Mouse (Mus musculus) limb, embryonic 13.5 days (tissue): ENCODE measurements around the gene Mcu. TPM values are rescaled to one million over a fixed set of nuclear protein-coding genes. Genes with fewer than 3 reads are reported as not detected.
A peak's percentile ranks its signal among the peaks of the same experiment; 100 is the strongest.

Experiments used
- ATAC-seq: fragments of 200-750 bp; cut with Nextera tagmentation; 2 replicates; pipeline ENCODE4 v1.8.0; 2017; ENCODE audit warnings: low read depth, moderate number of reproducible peaks, moderate TSS enrichment; ENCODE audit not compliant: low FRiP score
- H3K27ac ChIP-seq: fragments of 300-500 bp; sonication (generic); 2 replicates; pipeline ENCODE4 v1.5.1; 2015; ENCODE audit warnings: inconsistent platforms, mild to moderate bottlenecking, moderate library complexity
- H3K27me3 ChIP-seq: fragments of 300-500 bp; sonication (generic); 2 replicates; pipeline ENCODE4 v1.6.1; 2015; ENCODE audit warnings: mild to moderate bottlenecking, inconsistent platforms
- H3K36me3 ChIP-seq: fragments of 300-500 bp; sonication (generic); 2 replicates; pipeline ENCODE4 v1.6.1; 2015; ENCODE audit warnings: inconsistent platforms, mild to moderate bottlenecking, moderate library complexity
- H3K4me1 ChIP-seq: fragments of 300-500 bp; sonication (generic); 2 replicates; pipeline ENCODE4 v1.6.1; 2015; ENCODE audit warnings: inconsistent platforms
- H3K4me2 ChIP-seq: fragments of 300-500 bp; sonication (generic); replicated peaks from 2 replicates; pipeline ENCODE4 v1.6.1; 2015; ENCODE audit warnings: inconsistent platforms, mild to moderate bottlenecking, moderate library complexity
- H3K4me3 ChIP-seq: fragments of 300-500 bp; sonication (generic); 2 replicates; pipeline ENCODE4 v1.5.1; 2015; ENCODE audit warnings: moderate library complexity, mild to moderate bottlenecking, inconsistent platforms
- H3K9ac ChIP-seq: fragments of 300-500 bp; sonication (generic); 2 replicates; pipeline ENCODE4 v1.6.1; 2015; ENCODE audit warnings: mild to moderate bottlenecking, inconsistent platforms
- H3K9me3 ChIP-seq: fragments of 300-500 bp; sonication (generic); 2 replicates; pipeline ENCODE4 v1.6.1; 2016; ENCODE audit warnings: inconsistent platforms
- WGBS: fragments of 180-500 bp; shearing (Covaris S2); methylation state at CpG from one replicate; pipeline ENCODE4 v1.1.7; 2015; 5-methylcytosine and 5-hydroxymethylcytosine counted together
- polyA plus RNA-seq: library from polyadenylated mRNA; unstranded; fragments of >200 nt; fragmentation: Nextera tagmentation; extraction: Ambion mirVana; gene quantifications from 2 replicates; pipeline ENCODE4 v1.2.1, GENCODE M21; 2015

Mcu gene
- polyA plus RNA-seq, 1 experiment from 2014 or later: 65.3 TPM

GRCm38 (mm10) chr10:59470451-59470850 is 146.0 kb downstream of the Mcu start:
- H3K36me3 ChIP-seq: peaks cover 4% of the 10 kb centered on the region; the same call in 1 of the 2 replicates
- H3K4me3 ChIP-seq: no peak overlapping the region
- H3K9ac ChIP-seq: no peak overlapping the region
- no peak overlapping the region for H3K4me2 ChIP-seq
- H3K27ac ChIP-seq: no peak overlapping the region; the same call in 1 of the 2 replicates
- H3K4me1 ChIP-seq: peaks cover 19% of the 10 kb centered on the region
- H3K9me3 ChIP-seq: no peaks in the 10 kb centered on the region
- ATAC-seq: no peak
- no peaks in the 10 kb centered on the region for H3K27me3 ChIP-seq
- 66% methylated on average over 5 of the region's 5 CpGs for WGBS

- Histone ChIP-seq H3K4me3 (no peak overlapping the region), H3K4me1 (peaks cover 19% of the 10 kb centered on the region), H3K4me2 (no peak overlapping the region), H3K9me3 (no peaks in the 10 kb centered on the region), H3K36me3 (peaks cover 12% of the 10 kb centered on the region; the same call in 1 of the 2 replicates), H3K27ac (no peak overlapping the region), H3K9ac (no peak overlapping the region), H3K27me3 (no peaks in the 10 kb centered on the region)
- ATAC-seq: no peak
- WGBS: 84% methylated on average over 12 of the region's 12 CpGs
Observed at GRCm38 (mm10) chr10:59467297-59467696, 149.2 kb downstream of the Mcu start.

- no peaks in the 10 kb centered on the region for H3K9me3 ChIP-seq
- no peak for ATAC-seq
- H3K4me3 ChIP-seq: no peak overlapping the region
- H3K9ac ChIP-seq: no peak overlapping the region
- 39% methylated on average over 4 of the region's 4 CpGs for WGBS
- no peak overlapping the region for H3K4me2 ChIP-seq
- peaks cover 12% of the 10 kb centered on the region; the same call in 1 of the 2 replicates for H3K36me3 ChIP-seq
- H3K4me1 ChIP-seq: peaks cover 19% of the 10 kb centered on the region
- H3K27me3 ChIP-seq: no peaks in the 10 kb centered on the region
- no peak overlapping the region; the same call in 1 of the 2 replicates for H3K27ac ChIP-seq
Observed at GRCm38 (mm10) chr10:59466626-59467025, 149.9 kb downstream of the Mcu start.

GRCm38 (mm10) chr10:59465546-59465945 is 150.9 kb downstream of the Mcu start:
- no peak overlapping the region for H3K4me3 ChIP-seq
- no peak for ATAC-seq
- peaks cover 12% of the 10 kb centered on the region; the same call in 1 of the 2 replicates for H3K36me3 ChIP-seq
- no peak overlapping the region for H3K27ac ChIP-seq
- WGBS: 77% methylated on average over 3 of the region's 3 CpGs
- H3K9ac ChIP-seq: no peak overlapping the region
- H3K4me2 ChIP-seq: no peak overlapping the region
- H3K27me3 ChIP-seq: no peaks in the 10 kb centered on the region
- no peaks in the 10 kb centered on the region for H3K9me3 ChIP-seq
- peaks cover 25% of the 10 kb centered on the region for H3K4me1 ChIP-seq

- peak overlapping the region; percentile 83 for H3K27ac ChIP-seq
- 58% methylated on average over 6 of the region's 6 CpGs for WGBS
- ATAC-seq: peak; percentile 80
Observed at GRCm38 (mm10) chr10:59462307-59462706, 154.2 kb downstream of the Mcu start.

GRCm38 (mm10) chr10:59459767-59460166 is 156.7 kb downstream of the Mcu start:
- WGBS: 87% methylated on average over 12 of the region's 12 CpGs

More at GRCm38 (mm10) chr10:59462307-59462706, 154.2 kb downstream of the Mcu start:
- H3K36me3 ChIP-seq: peaks cover 18% of the 10 kb centered on the region; the same call in 1 of the 2 replicates
- H3K9me3 ChIP-seq: no peaks in the 10 kb centered on the region
- H3K27me3 ChIP-seq: no peaks in the 10 kb centered on the region
- peaks cover 25% of the 10 kb centered on the region for H3K4me1 ChIP-seq
- H3K4me2 ChIP-seq: 0 out of 2 replicates have a peak overlapping the region, but pooled peaks have one; percentile 7
- no peak overlapping the region for H3K4me3 ChIP-seq
- no peak overlapping the region for H3K9ac ChIP-seq

GRCm38 (mm10) chr10:59454631-59455030 is 161.9 kb downstream of the Mcu start:
- no peak overlapping the region for H3K4me2 ChIP-seq
- ATAC-seq: no peak
- H3K4me3 ChIP-seq: no peak overlapping the region
- H3K4me1 ChIP-seq: peaks cover under 1% of the 10 kb centered on the region; the same call in 1 of the 2 replicates
- peaks cover 51% of the 10 kb centered on the region for H3K36me3 ChIP-seq
- 93% methylated on average over 15 of the region's 15 CpGs for WGBS
- no peak overlapping the region for H3K27ac ChIP-seq
- no peaks in the 10 kb centered on the region for H3K9me3 ChIP-seq
- no peaks in the 10 kb centered on the region for H3K27me3 ChIP-seq
- H3K9ac ChIP-seq: no peak overlapping the region

More at GRCm38 (mm10) chr10:59459767-59460166, 156.7 kb downstream of the Mcu start:
- Histone ChIP-seq H3K27me3 (no peaks in the 10 kb centered on the region), H3K4me2 (no peak overlapping the region), H3K36me3 (peaks cover 29% of the 10 kb centered on the region), H3K4me1 (peaks cover 11% of the 10 kb centered on the region; the same call in 1 of the 2 replicates), H3K4me3 (no peak overlapping the region), H3K27ac (no peak overlapping the region), H3K9me3 (no peaks in the 10 kb centered on the region), H3K9ac (no peak overlapping the region)
- no peak for ATAC-seq

- H3K9ac ChIP-seq: no peak overlapping the region
- no peaks in the 10 kb centered on the region for H3K4me1 ChIP-seq
- peaks cover 64% of the 10 kb centered on the region for H3K36me3 ChIP-seq
- no peak overlapping the region for H3K4me3 ChIP-seq
- 55% methylated on average over 5 of the region's 5 CpGs for WGBS
- H3K4me2 ChIP-seq: no peak overlapping the region
- no peaks in the 10 kb centered on the region for H3K27me3 ChIP-seq
- no peak for ATAC-seq
- H3K9me3 ChIP-seq: no peaks in the 10 kb centered on the region
- no peak overlapping the region for H3K27ac ChIP-seq
Observed at GRCm38 (mm10) chr10:59451839-59452238, 164.7 kb downstream of the Mcu start.

- Histone ChIP-seq H3K27me3 (no peaks in the 10 kb centered on the region), H3K27ac (no peak overlapping the region), H3K36me3 (peaks cover 32% of the 10 kb centered on the region), H3K4me3 (no peak overlapping the region), H3K4me1 (peaks cover 5% of the 10 kb centered on the region; the same call in 1 of the 2 replicates), H3K9me3 (no peaks in the 10 kb centered on the region), H3K9ac (no peak overlapping the region), H3K4me2 (no peak overlapping the region)
- whole genome bisulfite sequencing: 79% methylated on average over 9 of the region's 9 CpGs
- no peak for ATAC-seq
Observed at GRCm38 (mm10) chr10:59447546-59447945, 168.9 kb downstream of the Mcu start.

- H3K36me3 ChIP-seq: peaks cover 32% of the 10 kb centered on the region
- ATAC-seq: no peak
- WGBS: 86% methylated on average over 10 of the region's 10 CpGs
- H3K4me2 ChIP-seq: no peak overlapping the region
- no peak overlapping the region for H3K4me3 ChIP-seq
- H3K9me3 ChIP-seq: no peaks in the 10 kb centered on the region
- H3K9ac ChIP-seq: no peak overlapping the region
- no peaks in the 10 kb centered on the region for H3K27me3 ChIP-seq
- peaks cover 5% of the 10 kb centered on the region; the same call in 1 of the 2 replicates for H3K4me1 ChIP-seq
- no peak overlapping the region for H3K27ac ChIP-seq
Observed at GRCm38 (mm10) chr10:59446911-59447437, 169.5 kb downstream of the Mcu start.

GRCm38 (mm10) chr10:59444635-59445034 is 171.9 kb downstream of the Mcu start:
- peaks cover 14% of the 10 kb centered on the region for H3K4me1 ChIP-seq
- H3K9me3 ChIP-seq: no peaks in the 10 kb centered on the region
- no peak overlapping the region for H3K4me2 ChIP-seq
- H3K27me3 ChIP-seq: no peaks in the 10 kb centered on the region
- no peak overlapping the region for H3K9ac ChIP-seq
- peaks cover 19% of the 10 kb centered on the region for H3K36me3 ChIP-seq
- H3K27ac ChIP-seq: no peak overlapping the region
- no peak for ATAC-seq
- H3K4me3 ChIP-seq: no peak overlapping the region
- 47% methylated on average over 8 of the region's 8 CpGs for WGBS

GRCm38 (mm10) chr10:59444106-59444505 is 172.4 kb downstream of the Mcu start:
- Histone ChIP-seq H3K36me3 (peaks cover 15% of the 10 kb centered on the region), H3K4me3 (no peak overlapping the region), H3K4me2 (no peak overlapping the region), H3K27me3 (no peaks in the 10 kb centered on the region), H3K9ac (no peak overlapping the region), H3K4me1 (peaks cover 19% of the 10 kb centered on the region), H3K9me3 (no peaks in the 10 kb centered on the region), H3K27ac (no peak overlapping the region)
- no peak for ATAC-seq
- 88% methylated on average over 3 of the region's 3 CpGs for WGBS

- no peak overlapping the region for H3K9ac ChIP-seq
- no peaks in the 10 kb centered on the region for H3K9me3 ChIP-seq
- no peak overlapping the region for H3K4me2 ChIP-seq
- WGBS: 12% methylated on average over 7 of the region's 7 CpGs
- H3K36me3 ChIP-seq: peaks cover 10% of the 10 kb centered on the region
- H3K4me1 ChIP-seq: peaks cover 20% of the 10 kb centered on the region
- H3K27me3 ChIP-seq: no peaks in the 10 kb centered on the region
- no peak overlapping the region for H3K27ac ChIP-seq
- ATAC-seq: no peak
- no peak overlapping the region for H3K4me3 ChIP-seq
Observed at GRCm38 (mm10) chr10:59443212-59443611, 173.3 kb downstream of the Mcu start.
